Mouse (Mus musculus): Measurements from ENCODE around the gene D330045A20Rik.
"Not testable (repeated sequence)": the region's sequence is repeated elsewhere in the genome, so short reads cannot be mapped to it uniquely, and the experiment has no call there.

D330045A20Rik gene

GRCm38 (mm10) chrX:139578649-139579278 is 98.6 kb downstream of the D330045A20Rik start:
- no peak for DNase-seq (ENCODE audit: low spot score)

GRCm38 (mm10) chrX:139583616-139584015 is 103.4 kb downstream of the D330045A20Rik start:
- no peak for DNase-seq (ENCODE audit: low spot score)

- DNase-seq (ENCODE audit: low spot score): not testable (repeated sequence)
Measured at GRCm38 (mm10) chrX:139586676-139587075, 106.5 kb downstream of the D330045A20Rik start.

- no peak for DNase-seq (ENCODE audit: low spot score)
Measured at GRCm38 (mm10) chrX:139596404-139596803, 116.2 kb downstream of the D330045A20Rik start.

Measured in T-cell, adult 2 months (primary cell).